Mouse (Mus musculus) testis, adult 2 months (tissue): ENCODE results near the gene Kcne1.

ENCODE experiments used
- CTCF ChIP-seq: fragments of 200-500 bp; IDR thresholded peaks from 2 replicates; pipeline ENCODE4 v1.5.1; 2012; ENCODE audit warnings: low read depth, mild to moderate bottlenecking, inconsistent platforms, low read length, moderate library complexity; ENCODE audit not compliant: control insufficient read depth, insufficient read depth, insufficient replicate concordance
- POLR2A ChIP-seq: fragments of 200-500 bp; IDR thresholded peaks from 2 replicates; pipeline ENCODE4 v1.6.1; 2012; ENCODE audit warnings: low read depth, mild to moderate bottlenecking, inconsistent platforms, low read length, moderate library complexity; ENCODE audit not compliant: control insufficient read depth

- TF ChIP-seq POLR2A (no peak), CTCF (no peak)
Observed at GRCm38 (mm10) chr16:92398574-92399118, 39.4 kb upstream of the Kcne1 start.
